Mouse (Mus musculus) kidney, embryonic 15.5 days (tissue): Measurements from ENCODE around the gene Hydin. TPM values are rescaled to one million over a fixed set of nuclear protein-coding genes. Genes with fewer than 3 reads are reported as not detected.

Experiments
- ATAC-seq: fragments of 200-750 bp; cut with Nextera tagmentation; replicated peaks from 2 replicates; pipeline ENCODE4 v1.8.0; 2017; ENCODE audit warnings: moderate TSS enrichment; ENCODE audit not compliant: low FRiP score
- H3K27ac ChIP-seq: fragments of 300-500 bp; sonication (generic); 2 replicates; pipeline ENCODE4 v1.5.1; 2015; ENCODE audit warnings: mild to moderate bottlenecking, inconsistent platforms
- H3K27me3 ChIP-seq: fragments of 300-500 bp; sonication (generic); 2 replicates; pipeline ENCODE4 v1.6.1; 2015; ENCODE audit warnings: inconsistent platforms
- H3K36me3 ChIP-seq: fragments of 300-500 bp; sonication (generic); 2 replicates; pipeline ENCODE4 v1.6.1; 2015; ENCODE audit warnings: inconsistent platforms
- H3K4me1 ChIP-seq: fragments of 300-500 bp; sonication (generic); 2 replicates; pipeline ENCODE4 v1.6.1; 2015; ENCODE audit warnings: inconsistent platforms
- H3K4me2 ChIP-seq: fragments of 300-500 bp; sonication (generic); 2 replicates; pipeline ENCODE4 v1.6.1; 2015; ENCODE audit warnings: moderate library complexity, mild to moderate bottlenecking, inconsistent platforms
- H3K4me3 ChIP-seq: fragments of 300-500 bp; sonication (generic); replicated peaks from 2 replicates; pipeline ENCODE4 v1.5.1; 2015; ENCODE audit warnings: mild to moderate bottlenecking, inconsistent platforms
- H3K9ac ChIP-seq: fragments of 300-500 bp; sonication (generic); 2 replicates; pipeline ENCODE4 v1.6.1; 2015; ENCODE audit warnings: mild to moderate bottlenecking, inconsistent platforms
- H3K9me3 ChIP-seq: fragments of 300-500 bp; sonication (generic); replicated peaks from 2 replicates; pipeline ENCODE4 v1.6.1; 2016; ENCODE audit warnings: inconsistent platforms
- WGBS: fragments of 180-500 bp; shearing (Covaris S2); methylation state at CpG from one replicate; pipeline ENCODE4 v1.1.7; 2015; ENCODE audit warnings: mixed read lengths; 5-methylcytosine and 5-hydroxymethylcytosine counted together
- polyA plus RNA-seq: library from polyadenylated mRNA; unstranded; fragments of >200 nt; fragmentation: Nextera tagmentation; extraction: Ambion mirVana; gene quantifications from 2 replicates; pipeline ENCODE4 v1.2.1, GENCODE M21; 2015

Hydin gene
- polyA plus RNA-seq, 1 experiment from 2014 or later, result 0.05 TPM

GRCm38 (mm10) chr8:110404516-110404915, 137.7 kb downstream of the Hydin start:
- 79% methylated on average over 3 of the region's 3 CpGs for WGBS
- H3K4me3 ChIP-seq, result no peak overlapping the region
- no peak overlapping the region for H3K4me2 ChIP-seq
- H3K27ac ChIP-seq, result no peak overlapping the region
- no peak for ATAC-seq
- H3K9ac ChIP-seq, result no peak overlapping the region
- no peaks in the 10 kb centered on the region for H3K27me3 ChIP-seq
- no peaks in the 10 kb centered on the region for H3K36me3 ChIP-seq
- H3K9me3 ChIP-seq, result no peaks in the 10 kb centered on the region
- no peaks in the 10 kb centered on the region for H3K4me1 ChIP-seq

- peaks cover 5% of the 10 kb centered on the region; the same call in 1 of the 2 replicates for H3K4me1 ChIP-seq
- H3K9me3 ChIP-seq, result no peaks in the 10 kb centered on the region
- H3K27ac ChIP-seq, result no peak overlapping the region
- H3K4me3 ChIP-seq, result no peak overlapping the region
- H3K36me3 ChIP-seq, result no peaks in the 10 kb centered on the region
- H3K27me3 ChIP-seq, result no peaks in the 10 kb centered on the region
- H3K4me2 ChIP-seq, result no peak overlapping the region
- H3K9ac ChIP-seq, result no peak overlapping the region
- no peak for ATAC-seq
- WGBS, result 84% methylated on average over 4 of the region's 4 CpGs
Measured at GRCm38 (mm10) chr8:110415121-110415520, 148.3 kb downstream of the Hydin start.

DNA sequence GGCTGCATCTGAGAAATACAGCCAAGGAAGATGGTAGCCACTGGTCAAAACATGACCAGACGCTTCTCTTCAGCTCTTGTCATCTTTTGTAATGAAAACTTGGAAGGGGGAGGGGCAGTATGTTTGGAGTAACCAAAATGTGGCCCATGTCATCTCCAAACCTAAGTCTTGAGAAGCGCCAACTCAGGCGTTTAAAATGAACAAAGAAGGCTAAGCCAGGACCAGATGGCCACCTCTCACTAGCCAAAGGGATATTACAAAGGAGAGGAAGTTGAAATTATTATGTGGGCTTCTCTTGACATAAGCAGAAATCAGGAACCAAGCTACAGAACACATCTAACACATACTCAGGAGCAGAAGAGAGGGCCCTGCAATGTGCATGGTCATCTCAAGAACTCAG, 150.2 kb downstream of the Hydin start:
- Histone ChIP-seq H3K9ac (no peak overlapping the region), H3K27me3 (no peaks in the 10 kb centered on the region), H3K9me3 (no peaks in the 10 kb centered on the region), H3K4me2 (no peak overlapping the region), H3K4me3 (no peak overlapping the region), H3K36me3 (no peaks in the 10 kb centered on the region), H3K4me1 (peaks cover 5% of the 10 kb centered on the region; the same call in 1 of the 2 replicates), H3K27ac (no peak overlapping the region)
- 82% methylated on average over 3 of the region's 3 CpGs for WGBS
- no peak for ATAC-seq

DNA sequence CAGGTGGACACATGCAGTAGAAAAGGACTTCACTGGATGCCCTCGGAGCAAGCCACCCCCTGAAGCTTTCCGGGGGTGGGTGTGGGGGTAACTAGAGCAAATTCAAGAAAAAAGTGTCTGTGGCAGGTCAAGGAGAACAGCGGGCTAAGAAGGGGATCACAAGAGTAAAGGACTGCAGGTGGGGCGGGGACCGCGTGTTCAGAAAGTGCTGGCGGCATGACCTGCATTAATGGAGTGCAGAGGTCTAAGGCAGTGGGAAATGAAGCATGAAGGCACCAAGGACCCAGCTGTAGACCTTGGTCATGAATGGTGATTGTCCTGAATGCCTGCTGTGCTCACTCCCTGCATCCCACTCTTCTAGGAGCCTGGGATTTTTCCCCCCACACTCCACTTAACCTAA, 151.0 kb downstream of the Hydin start:
- 0 out of 2 replicates have a peak, but pooled peaks have one; percentile 29 for ATAC-seq
- Histone ChIP-seq H3K9ac (no peak overlapping the region), H3K4me2 (no peak overlapping the region), H3K4me1 (peaks cover 5% of the 10 kb centered on the region; the same call in 1 of the 2 replicates), H3K27me3 (no peaks in the 10 kb centered on the region), H3K36me3 (no peaks in the 10 kb centered on the region), H3K27ac (no peak overlapping the region), H3K4me3 (no peak overlapping the region), H3K9me3 (no peaks in the 10 kb centered on the region)
- 48% methylated on average over 7 of the region's 7 CpGs for WGBS

DNA sequence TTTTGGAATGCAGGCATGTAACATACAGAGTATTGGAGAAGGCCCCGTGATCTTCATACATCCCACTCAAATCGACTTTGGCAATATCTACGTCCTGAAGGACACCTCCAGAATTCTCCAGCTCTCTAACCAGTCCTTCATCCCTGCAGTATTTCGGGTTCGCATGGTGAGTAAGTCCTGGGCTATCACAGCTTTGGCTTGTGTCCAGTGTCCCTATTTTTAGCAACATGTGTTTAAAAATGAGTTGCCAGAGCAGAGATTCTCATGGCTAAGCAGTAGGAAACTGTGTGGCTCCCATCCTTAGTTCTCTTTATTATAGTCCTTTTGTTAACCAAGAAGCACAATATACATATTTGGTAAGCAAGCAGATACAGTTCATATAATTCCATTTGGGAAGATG, 152.9 kb downstream of the Hydin start:
- Histone ChIP-seq H3K27me3 (no peaks in the 10 kb centered on the region), H3K4me3 (no peak overlapping the region), H3K4me1 (peaks cover 5% of the 10 kb centered on the region; the same call in 1 of the 2 replicates), H3K9me3 (no peaks in the 10 kb centered on the region), H3K4me2 (no peak overlapping the region), H3K9ac (no peak overlapping the region), H3K36me3 (no peaks in the 10 kb centered on the region), H3K27ac (no peak overlapping the region)
- ATAC-seq, result no peak
- WGBS, result 83% methylated on average over 5 of the region's 5 CpGs

- H3K4me3 ChIP-seq, result no peak overlapping the region
- no peaks in the 10 kb centered on the region for H3K27me3 ChIP-seq
- no peak overlapping the region for H3K9ac ChIP-seq
- no peak overlapping the region for H3K4me2 ChIP-seq
- H3K36me3 ChIP-seq, result no peaks in the 10 kb centered on the region
- no peaks in the 10 kb centered on the region for H3K9me3 ChIP-seq
- WGBS, result 83% methylated on average over 3 of the region's 3 CpGs
- no peak overlapping the region for H3K27ac ChIP-seq
- no peak for ATAC-seq
- peaks cover 5% of the 10 kb centered on the region; the same call in 1 of the 2 replicates for H3K4me1 ChIP-seq
Measured at GRCm38 (mm10) chr8:110420221-110420620, 153.4 kb downstream of the Hydin start.

DNA sequence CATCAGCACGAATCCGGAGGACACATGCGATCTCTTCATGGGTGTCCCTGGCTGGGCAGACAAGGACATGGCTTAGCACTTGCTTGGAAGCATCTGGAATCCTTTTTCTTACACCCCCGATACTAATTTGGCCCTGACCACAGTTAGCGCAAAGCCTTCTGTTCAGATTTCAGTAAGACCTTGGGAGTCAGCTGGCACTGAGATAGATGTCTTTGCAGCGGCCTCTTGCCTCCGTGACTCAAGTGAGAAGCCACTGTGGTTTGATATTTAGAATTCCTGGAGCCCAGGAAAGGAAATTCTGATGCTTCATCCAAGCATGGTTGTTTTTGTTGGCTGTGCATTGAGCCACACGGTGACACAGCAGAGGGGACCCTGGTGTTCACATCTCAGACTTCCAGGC, 157.4 kb downstream of the Hydin start:
- no peak for ATAC-seq
- Histone ChIP-seq H3K4me3 (no peak overlapping the region), H3K4me2 (no peak overlapping the region), H3K9me3 (no peaks in the 10 kb centered on the region), H3K9ac (no peak overlapping the region), H3K4me1 (no peaks in the 10 kb centered on the region), H3K27me3 (no peaks in the 10 kb centered on the region), H3K36me3 (no peaks in the 10 kb centered on the region), H3K27ac (no peak overlapping the region)
- WGBS, result 85% methylated on average over 8 of the region's 8 CpGs

DNA sequence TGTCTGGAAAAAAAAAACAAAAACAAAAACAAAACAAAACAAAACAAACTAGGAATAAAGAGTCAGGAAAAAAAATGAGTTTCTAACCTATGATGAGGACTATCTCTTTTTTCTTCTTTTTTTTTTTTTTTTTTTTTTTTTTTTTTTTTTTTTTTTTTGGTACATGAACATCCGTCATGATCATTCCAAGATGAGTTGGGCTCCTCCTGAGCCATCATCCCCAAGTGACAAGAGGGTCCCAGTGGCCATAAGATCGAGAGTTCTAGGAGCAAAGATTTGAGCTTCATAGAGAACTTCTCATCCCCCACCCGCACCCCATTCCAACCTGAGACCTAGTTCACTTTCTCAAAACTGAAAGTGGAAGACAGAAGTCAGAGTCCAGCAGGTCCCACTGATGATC, 164.6 kb downstream of the Hydin start:
- no peak overlapping the region for H3K4me2 ChIP-seq
- H3K27me3 ChIP-seq, result no peaks in the 10 kb centered on the region
- no peaks in the 10 kb centered on the region for H3K9me3 ChIP-seq
- H3K9ac ChIP-seq, result no peak overlapping the region
- H3K36me3 ChIP-seq, result no peaks in the 10 kb centered on the region
- H3K27ac ChIP-seq, result no peak overlapping the region
- WGBS, result 88% methylated on average over 3 of the region's 3 CpGs
- ATAC-seq, result no peak
- H3K4me3 ChIP-seq, result no peak overlapping the region
- H3K4me1 ChIP-seq, result no peaks in the 10 kb centered on the region

DNA sequence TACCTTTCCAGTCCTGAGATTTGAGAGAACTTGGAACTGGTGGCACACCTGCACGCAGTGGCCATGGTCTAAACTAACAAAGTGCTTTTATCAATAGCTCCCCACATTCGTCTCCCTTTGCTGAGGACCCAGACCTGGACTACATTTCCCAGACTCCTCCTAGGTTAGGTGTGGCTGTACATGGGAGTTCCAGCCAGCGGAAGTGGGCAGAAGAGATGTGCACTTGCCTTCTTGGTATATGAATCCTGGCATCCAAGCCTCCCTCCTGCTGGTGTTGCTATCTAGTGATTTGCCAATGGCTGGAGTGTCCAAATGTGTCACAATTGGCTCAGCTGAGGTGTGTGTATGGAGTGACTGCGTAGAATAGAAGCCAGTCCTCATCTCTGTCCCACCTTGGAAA, 173.8 kb downstream of the Hydin start:
- no peaks in the 10 kb centered on the region for H3K36me3 ChIP-seq
- H3K27ac ChIP-seq, result no peak overlapping the region
- H3K9ac ChIP-seq, result no peak overlapping the region
- H3K27me3 ChIP-seq, result no peaks in the 10 kb centered on the region
- no peak overlapping the region for H3K4me3 ChIP-seq
- H3K4me2 ChIP-seq, result no peak overlapping the region
- no peaks in the 10 kb centered on the region for H3K4me1 ChIP-seq
- no peak for ATAC-seq
- 74% methylated on average over 4 of the region's 4 CpGs for WGBS
- H3K9me3 ChIP-seq, result no peaks in the 10 kb centered on the region

DNA sequence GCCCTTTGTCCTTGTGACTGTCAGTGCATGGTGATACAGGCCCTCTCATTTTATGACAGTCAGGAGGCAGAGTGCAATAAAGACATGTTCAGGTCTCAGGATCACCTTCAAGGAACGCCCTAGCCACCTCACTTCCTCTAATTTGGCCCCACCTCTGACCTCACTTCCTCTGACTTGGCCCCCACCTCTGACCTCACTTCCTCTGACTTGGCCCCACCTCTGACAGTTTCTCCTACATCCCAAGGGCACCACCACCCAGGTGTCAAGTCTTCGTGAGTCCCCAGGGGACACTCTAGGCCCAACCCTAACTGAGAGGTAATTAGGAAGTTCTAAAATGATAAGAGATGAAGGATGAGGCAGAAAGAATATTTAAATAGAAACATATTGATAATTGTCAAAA, 177.5 kb downstream of the Hydin start:
- Histone ChIP-seq H3K4me2 (no peak overlapping the region), H3K9ac (no peak overlapping the region), H3K27ac (no peak overlapping the region), H3K4me1 (no peaks in the 10 kb centered on the region), H3K4me3 (no peak overlapping the region), H3K27me3 (no peaks in the 10 kb centered on the region), H3K36me3 (no peaks in the 10 kb centered on the region), H3K9me3 (no peaks in the 10 kb centered on the region)
- 83% methylated on average over 2 of the region's 2 CpGs for WGBS
- ATAC-seq, result no peak

DNA sequence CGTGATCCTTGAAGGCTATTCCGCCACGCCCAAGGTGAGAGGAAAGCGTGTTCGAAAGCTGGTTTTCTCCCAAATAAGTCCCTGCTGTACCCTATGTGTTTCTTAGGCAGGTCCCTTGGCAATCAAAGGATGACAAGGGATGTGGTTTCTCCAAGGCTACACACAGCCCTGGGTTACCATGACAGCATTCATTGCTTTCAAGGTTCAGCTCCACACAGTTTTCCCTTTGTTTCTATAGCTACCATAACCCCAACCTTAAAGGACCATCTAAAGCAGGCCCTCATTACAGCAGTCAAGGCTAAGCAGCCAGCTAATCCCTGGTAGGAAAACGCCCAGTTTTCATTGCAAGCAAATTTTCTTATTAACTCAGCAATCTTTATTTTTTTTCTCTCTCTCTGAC, 183.7 kb downstream of the Hydin start:
- WGBS, result 93% methylated on average over 6 of the region's 6 CpGs
- no peak overlapping the region for H3K9ac ChIP-seq
- no peaks in the 10 kb centered on the region for H3K27me3 ChIP-seq
- H3K9me3 ChIP-seq, result no peaks in the 10 kb centered on the region
- no peak overlapping the region for H3K27ac ChIP-seq
- no peak overlapping the region for H3K4me2 ChIP-seq
- ATAC-seq, result no peak
- no peak overlapping the region for H3K4me3 ChIP-seq
- no peaks in the 10 kb centered on the region for H3K4me1 ChIP-seq
- no peaks in the 10 kb centered on the region for H3K36me3 ChIP-seq

DNA sequence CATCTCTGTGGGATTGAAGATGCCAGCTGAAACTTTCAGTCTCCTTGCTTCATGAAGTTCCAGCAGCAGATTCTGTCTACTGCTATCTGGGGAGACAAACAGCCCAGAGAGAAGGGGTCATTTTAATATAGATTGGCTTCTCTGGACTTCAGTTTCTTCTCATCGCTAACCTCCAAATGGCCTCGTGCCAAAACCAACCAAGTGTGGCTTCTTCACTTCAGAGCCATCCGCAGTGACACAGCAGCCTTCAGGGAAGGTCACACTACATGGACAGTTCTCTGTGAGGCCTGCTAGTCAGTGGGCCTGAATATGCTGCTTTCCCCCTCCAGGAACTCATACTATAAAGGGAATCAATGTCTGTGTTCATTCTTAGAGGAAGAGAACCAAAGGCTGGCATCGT, 187.7 kb downstream of the Hydin start:
- ATAC-seq, result no peak

DNA sequence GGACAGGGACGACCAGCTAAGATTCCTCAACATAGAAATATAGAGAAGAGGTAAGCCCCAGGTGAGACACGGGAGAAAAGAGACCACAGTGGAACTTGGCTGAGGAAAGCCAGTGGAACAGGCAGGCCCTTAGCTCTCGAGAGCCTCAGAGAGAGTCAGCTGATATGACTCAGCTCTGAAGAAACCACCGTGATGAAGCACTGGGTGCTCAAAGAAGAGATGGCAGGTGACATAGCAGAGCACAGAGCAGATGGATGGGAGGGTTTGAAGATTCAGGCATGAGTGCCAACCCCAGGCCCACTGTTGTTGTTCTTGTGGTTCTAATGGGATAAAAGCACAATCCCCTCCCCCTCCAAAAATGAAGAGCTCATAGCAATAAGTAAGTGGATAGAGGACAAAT, 190.6 kb downstream of the Hydin start:
- 80% methylated on average over 4 of the region's 4 CpGs for WGBS
- no peak for ATAC-seq
- Histone ChIP-seq H3K9me3 (no peaks in the 10 kb centered on the region), H3K4me2 (no peak overlapping the region), H3K27ac (no peak overlapping the region), H3K4me3 (no peak overlapping the region), H3K4me1 (no peaks in the 10 kb centered on the region), H3K36me3 (no peaks in the 10 kb centered on the region), H3K9ac (no peak overlapping the region), H3K27me3 (no peaks in the 10 kb centered on the region)

More for the DNA sequence above, 187.7 kb downstream of the Hydin start:
- H3K9ac ChIP-seq, result no peak overlapping the region
- no peaks in the 10 kb centered on the region for H3K4me1 ChIP-seq
- H3K36me3 ChIP-seq, result no peaks in the 10 kb centered on the region
- no peak overlapping the region for H3K4me2 ChIP-seq
- no peaks in the 10 kb centered on the region for H3K27me3 ChIP-seq
- 54% methylated on average over 4 of the region's 4 CpGs for WGBS
- H3K9me3 ChIP-seq, result no peaks in the 10 kb centered on the region
- H3K4me3 ChIP-seq, result no peak overlapping the region
- H3K27ac ChIP-seq, result no peak overlapping the region
